ENCODE assay signal across 8 mouse cellular contexts in the genomic region with DNA sequence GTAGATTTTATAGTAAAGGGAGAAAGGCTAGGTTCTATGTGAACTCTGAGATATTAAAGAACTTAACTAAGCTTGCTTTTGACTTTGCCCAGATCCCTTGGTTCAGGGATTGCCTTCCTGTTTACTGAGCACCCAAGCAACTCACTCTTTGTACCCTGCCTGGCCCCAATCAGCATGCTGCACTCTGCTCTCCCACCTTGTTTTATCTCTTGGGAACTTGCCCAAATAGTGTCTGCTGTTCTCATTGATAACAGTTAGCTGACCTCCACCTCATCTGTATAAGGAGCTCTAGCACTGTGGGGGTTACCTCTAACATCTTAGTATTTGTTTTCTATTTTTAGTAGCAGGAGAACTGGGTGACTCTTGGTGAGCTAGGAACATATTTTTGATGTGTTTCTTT.
A peak's percentile ranks its signal among the peaks of the same experiment; 100 is the strongest.
DNase-seq lines count a peak whose midpoint lies in the region.

No protein-coding gene starts in this region.

- DNase-seq in kidney, adult 11 months: peak; percentile 52
- no peak for DNase-seq in kidney, postnatal 10 days
- peak; percentile 45 for DNase-seq in c-Kit-positive CD71-negative TER-119-negative erythroid progenitor cells, embryonic 14.5 days (ENCODE audit: low read depth)
- peak; percentile 48 for DNase-seq in kidney, postnatal 14 days
- peak; percentile 59 to 77 for DNase-seq in spleen, postnatal 10 days (ENCODE audit: low spot score in 2 of 2)
- DNase-seq in thymus, postnatal 10 days (ENCODE audit: low spot score in 2 of 2): no peak
- DNase-seq in thymus, adult 18-20 months: no peak
- DNase-seq in natural killer cell, adult 2 months (ENCODE audit: low spot score in 2 of 2): no peak

Comparison
In these comparisons a context has a peak if more than half of its experiments do, and no peak if none do; other contexts are left out.
1. DNase-seq: peak in kidney, adult 11 months (single experiment), c-Kit-positive CD71-negative TER-119-negative erythroid progenitor cells, embryonic 14.5 days (single experiment), kidney, postnatal 14 days (single experiment) and spleen, postnatal 10 days (2 of 2); none in kidney, postnatal 10 days (single experiment), thymus, postnatal 10 days (0 of 2), thymus, adult 18-20 months (0 of 2) and natural killer cell, adult 2 months (0 of 2).